Mouse (Mus musculus) testis, adult 2 months (tissue): Measurements from ENCODE around the gene Pin4.

ENCODE experiments used
- CTCF ChIP-seq: fragments of 200-500 bp; IDR thresholded peaks from 2 replicates; pipeline ENCODE4 v1.5.1; 2012; ENCODE audit warnings: low read depth, mild to moderate bottlenecking, inconsistent platforms, low read length, moderate library complexity; ENCODE audit not compliant: control insufficient read depth, insufficient read depth, insufficient replicate concordance
- POLR2A ChIP-seq: fragments of 200-500 bp; IDR thresholded peaks from 2 replicates; pipeline ENCODE4 v1.6.1; 2012; ENCODE audit warnings: low read depth, mild to moderate bottlenecking, inconsistent platforms, low read length, moderate library complexity; ENCODE audit not compliant: control insufficient read depth

- no peak for TF ChIP-seq CTCF
- TF ChIP-seq POLR2A: no peak
These were observed 44.1 kb upstream of the Pin4 start for GRCm38 (mm10) chrX:102075158-102075557.
